Mouse (Mus musculus): Measurements from ENCODE around the gene Sowahd. TPM values are rescaled to one million over a fixed set of nuclear protein-coding genes. Genes with fewer than 3 reads are reported as not detected.

Gene Sowahd
- polyA plus RNA-seq, 1 experiment from 2014 or later = 0.35 TPM

- peak; percentile 38; the same call in 1 of the 2 replicates for ATAC-seq (ENCODE audit: low read depth)
- peak overlapping the region; percentile 91 for H3K27ac ChIP-seq (replicated peaks; ENCODE audit: low read depth, low read length)
- H3K36me3 ChIP-seq (ENCODE audit: control insufficient read depth, insufficient read depth, low read length) = peaks cover 12% of the 10 kb centered on the region
- H3K9ac ChIP-seq (ENCODE audit: low read depth, low read length) = peak overlapping the region; percentile 85
- DNase-seq (ENCODE audit: low spot score) = peak; percentile 20
- 23% methylated on average over 18 of the region's 19 CpGs for WGBS
- H3K27me3 ChIP-seq (replicated peaks; ENCODE audit: control insufficient read depth, insufficient read depth, low read length) = no peaks in the 10 kb centered on the region
- no peaks in the 10 kb centered on the region for H3K9me3 ChIP-seq (ENCODE audit: control insufficient read depth, low read length)
- H3K4me2 ChIP-seq (ENCODE audit: low read depth, low read length) = peak overlapping the region; percentile 52
- peak overlapping the region; percentile 59 for H3K4me3 ChIP-seq (ENCODE audit: low read depth, low read length)
- H3K4me1 ChIP-seq (ENCODE audit: control insufficient read depth, insufficient read depth, low read length) = no peaks in the 10 kb centered on the region
These were observed 35.8 kb downstream of the Sowahd start for GRCm38 (mm10) chrX:37084318-37084926.

GRCm38 (mm10) chrX:37084927-37085660 lies 36.4 kb downstream of the Sowahd start, which contains the start of gene Rpl39:
Gene Rpl39, minus strand, starts transcription at chrX:37085402.
- Histone ChIP-seq H3K9ac (ENCODE audit: low read depth, low read length) (peak within 1 kb of the TSS; percentile 85), H3K4me2 (ENCODE audit: low read depth, low read length) (peak within 1 kb of the TSS; percentile 52), H3K9me3 (ENCODE audit: control insufficient read depth, low read length) (no peaks in the 10 kb centered on the region), H3K4me1 (ENCODE audit: control insufficient read depth, insufficient read depth, low read length) (no peaks in the 10 kb centered on the region), H3K27me3 (replicated peaks; ENCODE audit: control insufficient read depth, insufficient read depth, low read length) (no peaks in the 10 kb centered on the region), H3K27ac (replicated peaks; ENCODE audit: low read depth, low read length) (peak within 1 kb of the TSS; percentile 91), H3K4me3 (ENCODE audit: low read depth, low read length) (peak within 1 kb of the TSS; percentile 59), H3K36me3 (ENCODE audit: control insufficient read depth, insufficient read depth, low read length) (peaks cover 12% of the 10 kb centered on the region)
- DNase-seq (ENCODE audit: low spot score) (peak; percentile 95), ATAC-seq (ENCODE audit: low read depth) (peak; percentile 93)
- 14% methylated on average over 36 of the region's 38 CpGs for whole genome bisulfite sequencing

- H3K36me3 ChIP-seq (ENCODE audit: control insufficient read depth, insufficient read depth, low read length) = peaks cover 12% of the 10 kb centered on the region
- 0 out of 2 replicates have a peak overlapping the region, but pooled peaks have one; percentile 34 for H3K9ac ChIP-seq (ENCODE audit: low read depth, low read length)
- no peaks in the 10 kb centered on the region for H3K4me1 ChIP-seq (ENCODE audit: control insufficient read depth, insufficient read depth, low read length)
- 20% methylated on average over 9 of the region's 9 CpGs for WGBS
- H3K4me3 ChIP-seq (ENCODE audit: low read depth, low read length) = peak overlapping the region; percentile 59
- peak overlapping the region; percentile 77 for H3K27ac ChIP-seq (replicated peaks; ENCODE audit: low read depth, low read length)
- peak overlapping the region; percentile 46 for H3K4me2 ChIP-seq (ENCODE audit: low read depth, low read length)
- no peak for DNase-seq (ENCODE audit: low spot score)
- H3K27me3 ChIP-seq (replicated peaks; ENCODE audit: control insufficient read depth, insufficient read depth, low read length) = no peaks in the 10 kb centered on the region
- ATAC-seq (ENCODE audit: low read depth) = peak; percentile 31; the same call in 1 of the 2 replicates
- H3K9me3 ChIP-seq (ENCODE audit: control insufficient read depth, low read length) = no peaks in the 10 kb centered on the region
These were observed 37.0 kb downstream of the Sowahd start for GRCm38 (mm10) chrX:37085665-37086064.

- ATAC-seq (ENCODE audit: low read depth) = no peak
- Histone ChIP-seq H3K4me2 (ENCODE audit: low read depth, low read length) (no peak overlapping the region), H3K4me1 (ENCODE audit: control insufficient read depth, insufficient read depth, low read length) (no peaks in the 10 kb centered on the region), H3K9me3 (ENCODE audit: control insufficient read depth, low read length) (no peaks in the 10 kb centered on the region), H3K4me3 (ENCODE audit: low read depth, low read length) (no peak overlapping the region), H3K27me3 (replicated peaks; ENCODE audit: control insufficient read depth, insufficient read depth, low read length) (no peaks in the 10 kb centered on the region), H3K36me3 (ENCODE audit: control insufficient read depth, insufficient read depth, low read length) (no peaks in the 10 kb centered on the region), H3K9ac (ENCODE audit: low read depth, low read length) (no peak overlapping the region), H3K27ac (replicated peaks; ENCODE audit: low read depth, low read length) (no peak overlapping the region)
- 89% methylated on average over 1 of the region's 1 CpGs for WGBS
- DNase-seq (ENCODE audit: low spot score) = no peak
These were observed 40.1 kb downstream of the Sowahd start for GRCm38 (mm10) chrX:37088778-37089177.

GRCm38 (mm10) chrX:37091457-37091856 lies 42.8 kb downstream of the Sowahd start:
- 90% methylated on average over 3 of the region's 3 CpGs for WGBS
- H3K27ac ChIP-seq (replicated peaks; ENCODE audit: low read depth, low read length) = no peak overlapping the region
- no peak overlapping the region for H3K9ac ChIP-seq (ENCODE audit: low read depth, low read length)
- no peaks in the 10 kb centered on the region for H3K9me3 ChIP-seq (ENCODE audit: control insufficient read depth, low read length)
- H3K36me3 ChIP-seq (ENCODE audit: control insufficient read depth, insufficient read depth, low read length) = 0 out of 2 replicates have a peak, but pooled peaks cover 3% of the 10 kb centered on the region
- no peaks in the 10 kb centered on the region for H3K27me3 ChIP-seq (replicated peaks; ENCODE audit: control insufficient read depth, insufficient read depth, low read length)
- H3K4me1 ChIP-seq (ENCODE audit: control insufficient read depth, insufficient read depth, low read length) = no peaks in the 10 kb centered on the region
- no peak overlapping the region for H3K4me3 ChIP-seq (ENCODE audit: low read depth, low read length)
- ATAC-seq (ENCODE audit: low read depth) = no peak
- no peak overlapping the region for H3K4me2 ChIP-seq (ENCODE audit: low read depth, low read length)
- DNase-seq (ENCODE audit: low spot score) = no peak

- H3K4me1 ChIP-seq (ENCODE audit: control insufficient read depth, insufficient read depth, low read length) = no peaks in the 10 kb centered on the region
- H3K9me3 ChIP-seq (ENCODE audit: control insufficient read depth, low read length) = no peaks in the 10 kb centered on the region
- DNase-seq (ENCODE audit: low spot score) = no peak
- no peak overlapping the region for H3K9ac ChIP-seq (ENCODE audit: low read depth, low read length)
- 0 out of 2 replicates have a peak, but pooled peaks cover 3% of the 10 kb centered on the region for H3K36me3 ChIP-seq (ENCODE audit: control insufficient read depth, insufficient read depth, low read length)
- WGBS = 92% methylated on average over 11 of the region's 11 CpGs
- H3K27me3 ChIP-seq (replicated peaks; ENCODE audit: control insufficient read depth, insufficient read depth, low read length) = no peaks in the 10 kb centered on the region
- no peak for ATAC-seq (ENCODE audit: low read depth)
- no peak overlapping the region for H3K4me2 ChIP-seq (ENCODE audit: low read depth, low read length)
- no peak overlapping the region for H3K27ac ChIP-seq (replicated peaks; ENCODE audit: low read depth, low read length)
- no peak overlapping the region for H3K4me3 ChIP-seq (ENCODE audit: low read depth, low read length)
These were observed 46.6 kb downstream of the Sowahd start for GRCm38 (mm10) chrX:37095106-37095768.

- Histone ChIP-seq H3K36me3 (ENCODE audit: control insufficient read depth, insufficient read depth, low read length) (0 out of 2 replicates have a peak, but pooled peaks cover 7% of the 10 kb centered on the region), H3K9me3 (ENCODE audit: control insufficient read depth, low read length) (no peaks in the 10 kb centered on the region), H3K27me3 (replicated peaks; ENCODE audit: control insufficient read depth, insufficient read depth, low read length) (no peaks in the 10 kb centered on the region), H3K4me2 (ENCODE audit: low read depth, low read length) (no peak overlapping the region), H3K27ac (replicated peaks; ENCODE audit: low read depth, low read length) (no peak overlapping the region), H3K9ac (ENCODE audit: low read depth, low read length) (no peak overlapping the region), H3K4me3 (ENCODE audit: low read depth, low read length) (no peak overlapping the region), H3K4me1 (ENCODE audit: control insufficient read depth, insufficient read depth, low read length) (no peaks in the 10 kb centered on the region)
- DNase-seq (ENCODE audit: low spot score) (no peak), ATAC-seq (ENCODE audit: low read depth) (no peak)
- WGBS = 85% methylated on average over 3 of the region's 3 CpGs
These were observed 50.0 kb downstream of the Sowahd start for GRCm38 (mm10) chrX:37098681-37099080.
